Mouse (Mus musculus): ENCODE results near the gene Fbxl8.

DNA sequence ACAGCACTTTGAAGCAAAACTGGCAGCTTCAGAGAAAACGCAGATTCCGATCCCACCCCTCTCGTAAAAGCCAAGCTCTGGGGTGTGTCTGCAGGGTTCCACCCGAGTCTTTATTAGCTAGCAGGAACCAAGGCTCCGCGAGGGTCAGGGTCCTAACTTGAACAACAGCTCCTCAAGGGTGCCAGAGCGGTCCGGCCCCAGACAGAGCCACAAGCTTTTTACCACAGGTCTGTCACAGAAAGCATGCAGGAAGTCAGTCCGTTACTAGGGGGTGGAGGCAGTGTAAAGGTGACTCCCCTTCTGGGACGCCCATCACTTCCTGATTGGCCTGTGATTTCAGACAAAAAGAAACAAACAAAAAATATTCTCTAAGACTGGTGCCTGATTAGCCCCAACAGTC lies 680 bp downstream of the Fbxl8 start:
- TF ChIP-seq CTCF (IDR thresholded peaks at IDR 0.05; ENCODE audit: control insufficient read depth, insufficient read depth, insufficient read length), result no peak
- no peak for TF ChIP-seq MYOG (IDR thresholded peaks at IDR 0.05; ENCODE audit: control insufficient read depth, extremely low read depth, insufficient read length)
- no peak for TF ChIP-seq CEBPB (IDR thresholded peaks at IDR 0.05; ENCODE audit: low read depth)
- no peak for TF ChIP-seq USF1 (IDR thresholded peaks at IDR 0.05; ENCODE audit: low read depth)
- TF ChIP-seq MYOD1 (IDR thresholded peaks at IDR 0.05; ENCODE audit: control insufficient read depth, insufficient read length, low read depth), result no peak
- no peak for TF ChIP-seq FOSL1 (IDR thresholded peaks at IDR 0.05; ENCODE audit: insufficient read depth, low read length, poor library complexity, severe bottlenecking)
- no peak for TF ChIP-seq MAX (IDR thresholded peaks at IDR 0.05)
